Mouse (Mus musculus) ES-E14 (cell line): ENCODE data around the gene Lsm7. TPM values are rescaled to one million over a fixed set of nuclear protein-coding genes. Genes with fewer than 3 reads are reported as not detected.
A peak's percentile ranks its signal among the peaks of the same experiment; 100 is the strongest.
"Not testable (repeated sequence)": the region's sequence is repeated elsewhere in the genome, so short reads cannot be mapped to it uniquely, and the experiment has no call there.

ENCODE experiments used
- DNase-seq: peaks from one replicate; pipeline ENCODE4 v3.0.0-alpha.2; 2013; ENCODE audit warnings: low read depth, low spot score
- H3K27ac ChIP-seq: 2 replicates; pipeline ENCODE4 v1.5.1; 2012; ENCODE audit warnings: low read depth, mild to moderate bottlenecking, low read length, moderate library complexity, mixed read lengths; ENCODE audit not compliant: poor library complexity, insufficient read depth, severe bottlenecking
- H3K36me3 ChIP-seq: 2 replicates; pipeline ENCODE4 v1.6.1; 2012; ENCODE audit warnings: mild to moderate bottlenecking, low read length, moderate library complexity, mixed read lengths; ENCODE audit not compliant: control insufficient read depth, poor library complexity, insufficient read depth, severe bottlenecking
- H3K4me1 ChIP-seq, 2 experiments: fragments of 150-350 bp in 1 of 2; sonication (generic) in 1 of 2; 2 replicates each; pipeline ENCODE4 v1.6.1; 2012; ENCODE audit warnings: low read length in 2 of 2, mild to moderate bottlenecking in 1 of 2, mixed read lengths in 1 of 2; ENCODE audit not compliant: control insufficient read depth in 2 of 2, insufficient read depth in 2 of 2, poor library complexity in 1 of 2
- H3K4me3 ChIP-seq, 2 experiments: fragments of 150-350 bp in 1 of 2; sonication (generic) in 1 of 2; 2 replicates each; pipeline ENCODE4 v1.5.1; 2012; ENCODE audit warnings: low read length in 2 of 2, low read depth in 1 of 2, mild to moderate bottlenecking in 1 of 2, mixed read lengths in 1 of 2; ENCODE audit not compliant: insufficient read depth in 1 of 2, poor library complexity in 1 of 2, severe bottlenecking in 1 of 2
- H3K9ac ChIP-seq: 2 replicates; pipeline ENCODE4 v1.6.1; 2012; ENCODE audit warnings: low read depth, mild to moderate bottlenecking, low read length, mixed read lengths; ENCODE audit not compliant: poor library complexity, insufficient read depth, severe bottlenecking
- H3K9me3 ChIP-seq: fragments of 150-350 bp; sonication (generic); 2 replicates; pipeline ENCODE4 v1.6.1; 2012; ENCODE audit warnings: low read depth, mild to moderate bottlenecking, low read length; ENCODE audit not compliant: control insufficient read depth, insufficient read depth
- CHD2 ChIP-seq: IDR thresholded peaks from 2 replicates; pipeline ENCODE4 v1.6.1; 2014; ENCODE audit warnings: mild to moderate bottlenecking, low read depth, low read length, inconsistent platforms
- HCFC1 ChIP-seq: IDR thresholded peaks from 2 replicates; pipeline ENCODE4 v1.6.1; 2012; ENCODE audit warnings: low read length, inconsistent platforms, borderline replicate concordance; ENCODE audit not compliant: insufficient read depth
- MAFK ChIP-seq: IDR thresholded peaks from 2 replicates; pipeline ENCODE4 v1.6.1; 2014; ENCODE audit warnings: mild to moderate bottlenecking, low read depth, low read length, inconsistent platforms; ENCODE audit not compliant: insufficient read depth
- ZC3H11A ChIP-seq: IDR thresholded peaks from 2 replicates; pipeline ENCODE4 v1.6.1; 2012; ENCODE audit warnings: low read depth, mild to moderate bottlenecking, inconsistent platforms, low read length, borderline replicate concordance
- ZNF384 ChIP-seq: IDR thresholded peaks from 2 replicates; pipeline ENCODE4 v1.6.1; 2012; ENCODE audit warnings: low read depth, low read length, inconsistent platforms
- in situ Hi-C, 2 experiments: fragments of 600-800 bp; cut with MboI; formaldehyde crosslinking; loops; one replicate each; pipeline ENCODE4 v1.15.1; 2025; ENCODE audit warnings: low sequenced_read_pairs in 2 of 2, inconsistent platforms in 1 of 2; ENCODE audit not compliant: unreplicated experiment in 2 of 2
- total RNA-seq: library from RNA; depleted of rRNA; stranded (reverse); fragments of 300-350 nt; gene quantifications from 2 replicates; pipeline ENCODE4 v1.2.3, GENCODE M21; 2012

Gene Lsm7
- total RNA-seq, 1 experiment = 385 TPM

- Histone ChIP-seq H3K36me3 (peaks cover under 1% of the 10 kb centered on the region; the same call in 1 of the 2 replicates), H3K4me3 (no peak overlapping the region), H3K27ac (no peak overlapping the region), H3K4me1 (peaks cover 0 to 3% of the 10 kb centered on the region in 2 experiments; a peak in 2 of 4 replicates), H3K9me3 (no peaks in the 10 kb centered on the region), H3K9ac (no peak overlapping the region)
- in situ Hi-C loops = no loop called here
- no peak for DNase-seq
- TF ChIP-seq CHD2 (no peak), HCFC1 (no peak), ZC3H11A (no peak), ZNF384 (no peak), MAFK (no peak)
These were observed 32.5 kb downstream of the Lsm7 start for GRCm38 (mm10) chr10:80822528-80822927.

- Histone ChIP-seq H3K4me1 (peaks cover 0 to 3% of the 10 kb centered on the region in 2 experiments; a peak in 2 of 4 replicates), H3K36me3 (no peaks in the 10 kb centered on the region), H3K9ac (no peak overlapping the region), H3K9me3 (no peaks in the 10 kb centered on the region), H3K27ac (no peak overlapping the region), H3K4me3 (no peak overlapping the region)
- no peak for DNase-seq
- TF ChIP-seq ZC3H11A (peak; percentile 31; the same call in 1 of the 2 replicates), ZNF384 (peak; percentile 57; the same call in 1 of the 2 replicates), HCFC1 (no peak), CHD2 (no peak), MAFK (0 out of 2 replicates have a peak, but pooled peaks have one; percentile 11)
- in situ Hi-C loops = no loop called here
These were observed 33.0 kb downstream of the Lsm7 start for GRCm38 (mm10) chr10:80821991-80822390.

DNA sequence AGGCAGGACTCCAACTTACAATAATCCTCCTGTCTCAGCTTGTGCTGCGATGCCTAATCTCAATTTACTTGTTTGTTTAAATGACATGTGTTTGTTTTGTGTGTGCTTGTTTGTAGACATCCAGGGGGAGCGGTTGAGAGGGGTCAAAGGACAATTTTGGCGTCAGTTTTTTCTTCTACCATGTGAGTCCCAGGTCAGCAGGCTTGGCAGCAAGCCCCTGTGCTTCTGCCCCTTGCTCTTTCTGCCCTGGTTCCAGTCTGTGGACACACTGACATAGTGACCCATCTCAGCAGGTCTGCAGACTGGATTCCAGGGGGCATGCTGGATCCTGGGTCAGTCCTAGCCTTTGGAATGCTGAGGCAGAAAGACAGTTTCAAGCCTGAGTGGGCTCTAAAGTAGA, 35.6 kb downstream of the Lsm7 start:
- Histone ChIP-seq H3K9ac (no peak overlapping the region), H3K4me1 (peaks cover 0 to 3% of the 10 kb centered on the region in 2 experiments; a peak in 1 of 4 replicates), H3K9me3 (no peaks in the 10 kb centered on the region), H3K4me3 (no peak overlapping the region), H3K36me3 (no peaks in the 10 kb centered on the region), H3K27ac (no peak overlapping the region)
- in situ Hi-C loops = no loop called here
- no peak for TF ChIP-seq CHD2
- TF ChIP-seq HCFC1 = no peak
- no peak for TF ChIP-seq MAFK
- DNase-seq = no peak

- no peak for DNase-seq
- no peak overlapping the region for H3K27ac ChIP-seq
- H3K4me3 ChIP-seq = no peak overlapping the region
- H3K36me3 ChIP-seq = no peaks in the 10 kb centered on the region
- H3K4me1 ChIP-seq = peaks cover 0 to 3% of the 10 kb centered on the region in 2 experiments; a peak in 1 of 4 replicates
- no peaks in the 10 kb centered on the region for H3K9me3 ChIP-seq
- no peak overlapping the region for H3K9ac ChIP-seq
- in situ Hi-C loops = no loop called here
- TF ChIP-seq HCFC1 (no peak), CHD2 (no peak), ZNF384 (no peak), ZC3H11A (no peak), MAFK (no peak)
These were observed 36.3 kb downstream of the Lsm7 start for GRCm38 (mm10) chr10:80818599-80819281.

- H3K9me3 ChIP-seq, H3K36me3 ChIP-seq, DNase-seq, in situ Hi-C loops, H3K27ac ChIP-seq, H3K4me3 ChIP-seq, H3K4me1 ChIP-seq, H3K9ac ChIP-seq: not testable (repeated sequence)
- TF ChIP-seq ZNF384 = peak; percentile 57; the same call in 1 of the 2 replicates
These were observed 37.1 kb downstream of the Lsm7 start for GRCm38 (mm10) chr10:80817955-80818354.
